Mouse (Mus musculus) duodenum, adult 2 months (tissue): ENCODE data around the gene Olfr849. TPM values are rescaled to one million over a fixed set of nuclear protein-coding genes. Genes with fewer than 3 reads are reported as not detected.

ENCODE experiments used
- polyA plus RNA-seq: library from polyadenylated mRNA; depleted of rRNA; stranded (reverse); fragments of >200 nt; gene quantifications from 2 replicates; pipeline ENCODE4 v1.2.3, GENCODE M21; 2012; ENCODE audit warnings: low replicate concordance; rRNA removed

Olfr849 gene
- polyA plus RNA-seq = not detected in 2 replicates

DNA sequence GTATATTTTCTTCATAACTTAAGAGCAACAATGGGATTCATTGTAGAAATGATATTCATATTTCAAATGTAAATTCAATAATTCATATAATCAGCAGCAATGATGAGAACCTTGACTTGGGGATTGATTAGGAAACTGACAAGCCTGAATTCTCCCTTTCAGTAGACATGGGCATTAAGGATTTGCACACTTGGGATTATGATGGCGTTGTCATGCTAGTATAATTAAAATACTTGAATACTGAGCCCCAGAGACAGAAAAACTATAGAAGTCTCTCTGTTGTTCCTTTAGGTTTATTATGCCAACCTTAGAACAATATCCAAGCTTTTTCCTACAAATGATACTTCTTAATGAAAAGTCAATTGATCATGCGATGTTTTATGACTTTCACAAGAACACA, at the start of gene Olfr849:
Gene Olfr849 (plus strand): TSS at position 301 of the 400 bp plus-strand sequence.

GRCm38 (mm10) chr9:19478148-19478547, 38.1 kb downstream of the Olfr849 start, which contains the start of gene Olfr850:
Gene Olfr850, minus strand, starts transcription at chr9:19478248.

DNA sequence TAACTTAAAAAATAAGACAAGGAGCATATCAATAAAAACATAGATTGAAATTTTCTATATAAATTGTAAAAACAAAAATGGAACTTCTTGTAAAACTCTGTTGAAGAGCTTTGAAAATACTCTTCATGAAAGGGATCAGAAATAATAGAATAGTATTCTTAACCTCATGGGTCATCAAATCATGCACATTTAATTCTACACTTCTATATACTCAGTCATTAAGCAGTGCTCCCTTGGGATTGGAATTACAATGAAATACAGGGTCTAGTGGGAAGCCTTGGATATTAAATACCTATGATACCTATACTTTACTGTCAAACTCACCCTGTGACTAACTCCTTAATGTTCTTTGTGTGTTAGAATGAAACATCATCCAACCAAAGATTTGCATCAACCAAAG, 52.9 kb downstream of the Olfr849 start, which contains the start of gene Olfr851:
Gene Olfr851 (plus strand): TSS at position 301 of the 400 bp plus-strand sequence.

Other genes starting within 250 kb of the Olfr849 start
- gene Olfr843, start 188.3 kb upstream of the Olfr849 start, polyA plus RNA-seq = not detected in 2 replicates
- gene Olfr844, start 123.9 kb upstream of the Olfr849 start, polyA plus RNA-seq = not detected in 2 replicates
- gene Olfr845, start 103.8 kb upstream of the Olfr849 start, polyA plus RNA-seq = not detected in 2 replicates
- gene Olfr846, start 76.3 kb upstream of the Olfr849 start, polyA plus RNA-seq = not detected in 2 replicates
- gene Olfr847, start 61.6 kb upstream of the Olfr849 start, polyA plus RNA-seq = not detected in 2 replicates
- not detected in 2 replicates for gene Olfr850, start 38.0 kb downstream of the Olfr849 start, polyA plus RNA-seq
- gene Olfr851, start 53.0 kb downstream of the Olfr849 start, polyA plus RNA-seq = not detected in 2 replicates
- gene Olfr853, start 100.8 kb downstream of the Olfr849 start, polyA plus RNA-seq = not detected in 2 replicates
- gene Olfr854, start 127.1 kb downstream of the Olfr849 start, polyA plus RNA-seq = not detected in 2 replicates
- not detected in 2 replicates for gene Olfr855, start 142.4 kb downstream of the Olfr849 start, polyA plus RNA-seq
- gene Zfp317, start 181.8 kb downstream of the Olfr849 start, polyA plus RNA-seq = 1.1 and 1.5 TPM in 2 replicates